Mouse (Mus musculus) liver, embryonic 12.5 days (tissue): ENCODE measurements around the gene Actl11. TPM values are rescaled to one million over a fixed set of nuclear protein-coding genes. Genes with fewer than 3 reads are reported as not detected.
A peak's percentile ranks its signal among the peaks of the same experiment; 100 is the strongest.

Experiments
- ATAC-seq: fragments of 200-750 bp; cut with Nextera tagmentation; 2 replicates; pipeline ENCODE4 v1.8.0; 2017; ENCODE audit warnings: moderate number of reproducible peaks, mild to moderate bottlenecking, moderate library complexity
- H3K27ac ChIP-seq: fragments of 300-500 bp; sonication (generic); 2 replicates; pipeline ENCODE4 v1.5.1; 2016; ENCODE audit warnings: mild to moderate bottlenecking
- H3K27me3 ChIP-seq: fragments of 300-500 bp; sonication (generic); replicated peaks from 2 replicates; pipeline ENCODE4 v1.6.1; 2016; ENCODE audit warnings: mild to moderate bottlenecking, moderate library complexity
- H3K36me3 ChIP-seq: fragments of 300-500 bp; sonication (generic); 2 replicates; pipeline ENCODE4 v1.6.1; 2016; ENCODE audit warnings: mild to moderate bottlenecking, moderate library complexity
- H3K4me1 ChIP-seq: fragments of 300-500 bp; sonication (generic); 2 replicates; pipeline ENCODE4 v1.6.1; 2016
- H3K4me2 ChIP-seq: fragments of 300-500 bp; sonication (generic); 2 replicates; pipeline ENCODE4 v1.6.1; 2016; ENCODE audit warnings: mild to moderate bottlenecking, moderate library complexity
- H3K4me3 ChIP-seq: fragments of 300-500 bp; sonication (generic); 2 replicates; pipeline ENCODE4 v1.5.1; 2016; ENCODE audit warnings: mild to moderate bottlenecking, moderate library complexity
- H3K9ac ChIP-seq: fragments of 300-500 bp; sonication (generic); 2 replicates; pipeline ENCODE4 v1.6.1; 2016; ENCODE audit warnings: mild to moderate bottlenecking, moderate library complexity
- H3K9me3 ChIP-seq: fragments of 300-500 bp; sonication (generic); replicated peaks from 2 replicates; pipeline ENCODE4 v1.6.1; 2016; ENCODE audit warnings: mild to moderate bottlenecking, moderate library complexity
- WGBS: fragments of 180-500 bp; shearing (Covaris S2); methylation state at CpG from one replicate; pipeline ENCODE4 v1.1.7; 2016; ENCODE audit not compliant: insufficient replicate concordance; 5-methylcytosine and 5-hydroxymethylcytosine counted together
- polyA plus RNA-seq: library from polyadenylated mRNA; unstranded; fragments of >200 nt; fragmentation: Nextera tagmentation; extraction: Ambion mirVana; gene quantifications from 2 replicates; pipeline ENCODE4 v1.2.1, GENCODE M21; 2016

Gene Actl11
- polyA plus RNA-seq, 1 experiment from 2014 or later = not detected

GRCm38 (mm10) chr9:107906252-107906966 is 21.9 kb upstream of the Actl11 start, which contains the start of gene Mst1r:
Gene Mst1r, plus strand, starts transcription at chr9:107906873.
- ATAC-seq = peak; percentile 70
- Histone ChIP-seq H3K36me3 (0 out of 2 replicates have a peak, but pooled peaks cover 3% of the 10 kb centered on the region), H3K9me3 (no peaks in the 10 kb centered on the region), H3K9ac (peak within 1 kb of the TSS; percentile 49), H3K4me3 (peak within 1 kb of the TSS; percentile 43), H3K4me1 (peaks cover 45% of the 10 kb centered on the region), H3K27ac (peak within 1 kb of the TSS; percentile 29; the same call in 1 of the 2 replicates), H3K4me2 (peak within 1 kb of the TSS; percentile 74), H3K27me3 (peaks cover 18% of the 10 kb centered on the region)
- 25% methylated on average over 19 of the region's 19 CpGs for WGBS

GRCm38 (mm10) chr9:107906967-107907800 is 21.1 kb upstream of the Actl11 start:
- Histone ChIP-seq H3K4me2 (peak overlapping the region; percentile 74), H3K27ac (0 out of 2 replicates have a peak overlapping the region, but pooled peaks have one; percentile 29), H3K4me1 (peaks cover 40% of the 10 kb centered on the region), H3K4me3 (peak overlapping the region; percentile 43), H3K36me3 (no peaks in the 10 kb centered on the region), H3K27me3 (peaks cover 18% of the 10 kb centered on the region), H3K9me3 (no peaks in the 10 kb centered on the region), H3K9ac (peak overlapping the region; percentile 49)
- WGBS = 58% methylated on average over 31 of the region's 31 CpGs
- no peak for ATAC-seq

- no peak for ATAC-seq
- Histone ChIP-seq H3K9me3 (no peaks in the 10 kb centered on the region), H3K4me3 (no peak overlapping the region), H3K4me2 (no peak overlapping the region; the same call in 1 of the 2 replicates), H3K9ac (no peak overlapping the region), H3K27ac (no peak overlapping the region), H3K27me3 (peaks cover 24% of the 10 kb centered on the region), H3K36me3 (no peaks in the 10 kb centered on the region), H3K4me1 (peaks cover 40% of the 10 kb centered on the region)
- WGBS = 80% methylated on average over 14 of the region's 14 CpGs
These were observed 20.5 kb upstream of the Actl11 start for GRCm38 (mm10) chr9:107907801-107908120.

DNA sequence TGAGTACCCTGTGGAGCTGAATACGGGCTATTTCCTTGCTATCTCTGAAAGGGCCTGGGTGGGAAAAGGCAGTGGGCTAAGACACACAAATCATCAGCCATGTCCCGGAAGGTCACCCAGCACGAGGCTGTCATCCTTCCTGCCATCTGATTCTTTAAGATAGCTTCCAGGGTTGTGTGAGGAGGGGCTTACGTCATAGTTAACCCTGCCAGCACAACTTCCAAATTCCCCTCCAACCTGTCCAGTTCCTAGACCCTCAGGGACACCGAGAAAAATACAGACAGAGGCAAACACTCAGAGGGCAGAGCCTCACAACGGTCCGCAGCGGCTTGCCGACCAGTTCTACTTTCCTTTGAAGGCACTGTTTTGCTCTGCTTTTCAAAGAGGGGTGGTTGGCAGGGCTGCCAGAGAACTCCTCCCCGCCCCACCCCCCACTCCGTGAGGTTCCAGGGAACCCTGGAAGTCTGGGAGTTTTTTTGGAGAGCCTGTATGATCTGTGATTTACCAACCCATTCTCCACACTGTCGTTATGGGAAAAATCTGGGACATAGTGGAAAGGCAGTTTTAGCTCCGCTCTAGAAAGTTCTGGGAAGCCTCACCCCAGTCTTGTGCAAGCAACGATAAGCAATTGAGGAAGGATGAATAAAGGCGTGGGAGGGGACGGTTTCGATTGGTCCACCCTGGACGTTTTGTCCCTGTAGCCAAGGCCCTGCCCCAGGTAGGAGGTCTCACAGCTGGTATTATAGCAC is 19.7 kb upstream of the Actl11 start:
- Histone ChIP-seq H3K27ac (no peak overlapping the region), H3K4me1 (peaks cover 40% of the 10 kb centered on the region), H3K4me2 (peak overlapping the region; percentile 30), H3K9ac (no peak overlapping the region), H3K36me3 (no peaks in the 10 kb centered on the region), H3K9me3 (no peaks in the 10 kb centered on the region), H3K4me3 (no peak overlapping the region), H3K27me3 (peaks cover 32% of the 10 kb centered on the region)
- ATAC-seq = no peak
- 33% methylated on average over 18 of the region's 18 CpGs for WGBS

DNA sequence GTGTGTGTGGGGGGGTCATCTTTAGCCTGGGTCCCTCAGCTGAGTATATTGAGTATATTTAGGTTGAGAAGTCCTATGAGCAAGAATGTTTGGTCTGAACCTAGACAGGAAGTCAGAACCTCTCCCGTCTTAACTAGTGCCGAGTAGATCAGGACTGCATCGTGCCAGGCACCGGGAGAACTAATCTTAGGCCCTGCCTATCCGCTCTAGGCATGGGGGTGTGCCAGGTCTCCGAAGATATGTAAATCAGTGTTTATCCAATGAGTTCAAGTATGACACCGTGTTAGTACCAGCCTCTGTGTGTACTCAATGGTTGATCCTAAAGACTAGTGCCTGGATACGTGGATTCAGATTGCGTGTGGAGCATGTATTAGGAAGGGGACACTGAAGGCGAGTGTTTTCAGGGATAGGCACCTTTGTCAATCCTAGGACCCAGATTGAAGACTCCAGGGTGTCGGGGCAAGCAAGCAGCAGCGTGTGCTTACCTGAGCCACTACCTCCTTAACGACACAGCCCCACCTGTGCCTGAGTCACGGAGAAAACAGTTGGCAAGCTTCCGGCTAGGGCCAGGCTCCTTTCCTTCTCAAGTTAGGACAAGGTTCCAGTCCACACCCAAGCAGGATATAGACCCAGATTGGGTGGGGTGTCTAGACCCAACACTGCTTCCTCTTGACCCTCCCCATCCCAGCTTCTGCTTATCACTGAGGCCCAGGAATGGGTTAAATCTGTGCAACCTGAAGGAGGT is 18.1 kb upstream of the Actl11 start:
- Histone ChIP-seq H3K27me3 (peaks cover 45% of the 10 kb centered on the region), H3K4me1 (peaks cover 36% of the 10 kb centered on the region), H3K9me3 (no peaks in the 10 kb centered on the region), H3K27ac (no peak overlapping the region), H3K4me2 (no peak overlapping the region), H3K9ac (no peak overlapping the region), H3K4me3 (no peak overlapping the region), H3K36me3 (no peaks in the 10 kb centered on the region)
- WGBS = 75% methylated on average over 15 of the region's 15 CpGs
- ATAC-seq = no peak

GRCm38 (mm10) chr9:107914764-107915420 is 13.4 kb upstream of the Actl11 start:
- no peaks in the 10 kb centered on the region for H3K36me3 ChIP-seq
- H3K27me3 ChIP-seq = peaks cover 80% of the 10 kb centered on the region
- no peak overlapping the region for H3K27ac ChIP-seq
- H3K4me2 ChIP-seq = no peak overlapping the region
- no peak for ATAC-seq
- no peaks in the 10 kb centered on the region for H3K9me3 ChIP-seq
- no peak overlapping the region for H3K9ac ChIP-seq
- H3K4me3 ChIP-seq = no peak overlapping the region
- 69% methylated on average over 16 of the region's 16 CpGs for WGBS
- H3K4me1 ChIP-seq = no peaks in the 10 kb centered on the region; the same call in 1 of the 2 replicates

- WGBS = 39% methylated on average over 13 of the region's 13 CpGs
- no peak for ATAC-seq
- Histone ChIP-seq H3K4me2 (no peak overlapping the region), H3K27me3 (peaks cover 68% of the 10 kb centered on the region), H3K4me1 (no peaks in the 10 kb centered on the region), H3K36me3 (no peaks in the 10 kb centered on the region), H3K4me3 (no peak overlapping the region), H3K9ac (no peak overlapping the region), H3K27ac (no peak overlapping the region), H3K9me3 (no peaks in the 10 kb centered on the region)
These were observed 10.2 kb upstream of the Actl11 start for GRCm38 (mm10) chr9:107917895-107918608.

GRCm38 (mm10) chr9:107918884-107919283 is 9.4 kb upstream of the Actl11 start:
- ATAC-seq = no peak
- no peaks in the 10 kb centered on the region for H3K9me3 ChIP-seq
- no peaks in the 10 kb centered on the region for H3K36me3 ChIP-seq
- H3K4me1 ChIP-seq = peaks cover 3% of the 10 kb centered on the region; the same call in 1 of the 2 replicates
- H3K4me2 ChIP-seq = no peak overlapping the region
- no peak overlapping the region for H3K4me3 ChIP-seq
- peaks cover 70% of the 10 kb centered on the region for H3K27me3 ChIP-seq
- 55% methylated on average over 6 of the region's 6 CpGs for WGBS
- H3K9ac ChIP-seq = no peak overlapping the region
- no peak overlapping the region for H3K27ac ChIP-seq

DNA sequence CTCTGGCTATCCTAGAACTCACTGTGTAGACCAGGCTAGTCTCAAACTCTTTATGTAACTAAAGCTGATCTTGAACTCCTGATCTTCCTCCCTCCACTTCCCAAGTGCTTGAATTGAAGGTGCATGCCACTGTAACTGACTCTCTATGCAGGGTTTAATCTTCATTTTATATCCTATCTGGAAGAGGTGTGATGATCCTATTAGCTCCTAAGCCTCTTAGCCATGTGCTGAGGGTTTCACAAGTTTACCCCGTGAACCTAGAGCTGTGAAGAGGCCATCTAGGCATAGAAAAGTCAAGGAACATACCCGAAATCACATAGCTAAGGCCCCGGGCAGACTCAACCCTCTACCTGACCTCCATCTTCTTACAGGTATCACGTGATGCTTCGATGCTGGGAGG is 8.8 kb upstream of the Actl11 start:
- Histone ChIP-seq H3K4me3 (no peak overlapping the region), H3K9me3 (no peaks in the 10 kb centered on the region), H3K4me1 (peaks cover 3% of the 10 kb centered on the region; the same call in 1 of the 2 replicates), H3K9ac (no peak overlapping the region), H3K27ac (no peak overlapping the region), H3K36me3 (no peaks in the 10 kb centered on the region), H3K4me2 (no peak overlapping the region), H3K27me3 (peaks cover 70% of the 10 kb centered on the region)
- 64% methylated on average over 5 of the region's 5 CpGs for WGBS
- no peak for ATAC-seq

- H3K4me1 ChIP-seq = peaks cover 7% of the 10 kb centered on the region; the same call in 1 of the 2 replicates
- WGBS = 24% methylated on average over 7 of the region's 7 CpGs
- no peak for ATAC-seq
These were observed 5.2 kb upstream of the Actl11 start for GRCm38 (mm10) chr9:107923021-107923420.

More at GRCm38 (mm10) chr9:107923021-107923420, 5.2 kb upstream of the Actl11 start:
- Histone ChIP-seq H3K9me3 (no peaks in the 10 kb centered on the region), H3K36me3 (no peaks in the 10 kb centered on the region), H3K4me3 (no peak overlapping the region), H3K4me2 (no peak overlapping the region), H3K27me3 (peaks cover 55% of the 10 kb centered on the region), H3K27ac (no peak overlapping the region), H3K9ac (no peak overlapping the region)
